Mouse (Mus musculus): ENCODE measurements around the gene Sigmar1.

Sigmar1 gene

DNA sequence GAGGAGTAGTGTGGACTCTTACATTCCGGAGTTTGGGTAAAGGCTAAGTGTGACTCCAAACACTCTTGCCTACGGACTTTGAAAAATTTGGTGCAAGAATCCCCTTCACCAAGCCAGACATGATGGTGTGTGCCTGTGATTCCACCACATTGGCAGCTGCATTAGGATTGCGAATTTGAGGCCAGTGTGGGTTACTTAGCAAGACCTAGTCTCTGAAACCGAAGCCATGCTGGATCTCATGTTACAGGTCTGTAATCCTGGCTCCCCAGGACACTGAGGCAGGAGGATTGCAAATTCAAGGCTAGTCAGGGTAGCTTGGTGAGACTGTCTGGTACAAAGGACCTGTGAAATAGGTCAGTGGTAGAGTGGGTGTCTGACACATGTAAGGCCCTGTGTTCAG, 2.7 kb upstream of the Sigmar1 start:
- in situ Hi-C loops (cut with MboI, MseI), result loop anchor here (10.0 to 25.0 kb wide), 3 partner anchors 156 to 506 kb away; partner anchors contain the start of gene Ccl21b (in 1 of the 2)

DNA sequence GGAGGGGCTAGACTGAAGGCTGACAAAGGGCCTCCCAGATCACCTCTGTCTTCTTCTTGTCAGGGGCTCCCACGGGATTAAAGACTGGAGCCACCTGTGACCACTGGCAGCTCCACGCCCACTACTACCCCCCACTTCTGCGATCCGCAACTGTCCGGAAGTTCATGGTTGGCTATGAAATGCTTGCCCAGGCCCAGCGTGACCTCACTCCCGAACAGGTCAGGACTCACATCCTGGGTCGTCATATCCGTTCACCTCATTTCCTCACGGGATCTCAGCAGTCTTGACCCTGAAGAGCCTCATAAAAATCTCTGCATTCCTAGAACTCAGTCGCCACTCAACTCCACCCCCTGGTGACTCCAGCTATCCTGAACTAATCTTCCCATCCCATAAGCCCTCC, 2.1 kb upstream of the Sigmar1 start:
- in situ Hi-C loops (cut with MboI, MseI), result loop anchor here (10.0 to 25.0 kb wide), 3 partner anchors 157 to 507 kb away; partner anchors contain the start of gene Ccl21b (in 1 of the 2)

DNA sequence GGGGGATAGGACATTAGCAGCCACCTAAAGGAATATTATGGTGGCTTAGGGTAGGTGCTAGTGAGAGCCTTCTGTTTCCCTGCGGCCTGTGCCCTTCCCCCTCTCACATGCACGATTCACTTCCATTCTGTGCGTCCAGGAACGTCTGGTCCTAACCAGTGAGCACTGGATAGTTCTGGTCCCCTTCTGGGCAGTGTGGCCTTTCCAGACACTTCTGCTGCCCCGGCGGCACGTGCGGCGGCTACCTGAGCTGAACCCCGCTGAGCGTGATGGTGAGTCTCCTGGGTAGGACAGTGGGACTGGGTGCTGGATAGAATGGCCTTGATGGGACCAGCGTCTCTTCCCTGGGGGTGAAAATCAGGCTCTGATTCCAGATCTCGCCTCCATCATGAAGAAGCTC, 1.4 kb upstream of the Sigmar1 start:
- in situ Hi-C loops (cut with MboI, MseI), result loop anchor here (10.0 to 25.0 kb wide), 3 partner anchors 157 to 507 kb away; partner anchors contain the start of gene Ccl21b (in 1 of the 2)

DNA sequence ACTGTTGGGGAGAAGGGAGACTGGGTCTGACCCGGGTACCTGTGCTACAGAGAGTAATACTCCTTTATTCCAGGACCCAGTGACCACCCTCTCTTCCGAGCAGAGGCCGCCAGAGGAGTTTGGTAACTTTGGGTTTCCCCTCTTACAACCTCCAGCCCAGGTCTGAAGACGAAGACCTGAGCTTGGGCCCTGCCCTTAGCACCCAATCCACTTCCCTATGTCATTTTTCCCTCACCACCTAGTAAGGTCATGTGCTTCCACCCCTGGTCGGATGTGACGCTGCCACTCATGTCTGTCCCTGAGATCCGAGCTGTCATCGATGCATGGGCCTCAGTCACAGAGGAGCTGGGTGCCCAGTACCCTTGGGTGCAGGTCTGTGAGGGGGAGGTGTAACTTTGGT, 483 bp upstream of the Sigmar1 start:
- in situ Hi-C loops (cut with MboI, MseI), result loop anchor here (10.0 to 25.0 kb wide), 3 partner anchors 158 to 508 kb away; partner anchors contain the start of gene Ccl21b (in 1 of the 2)

DNA sequence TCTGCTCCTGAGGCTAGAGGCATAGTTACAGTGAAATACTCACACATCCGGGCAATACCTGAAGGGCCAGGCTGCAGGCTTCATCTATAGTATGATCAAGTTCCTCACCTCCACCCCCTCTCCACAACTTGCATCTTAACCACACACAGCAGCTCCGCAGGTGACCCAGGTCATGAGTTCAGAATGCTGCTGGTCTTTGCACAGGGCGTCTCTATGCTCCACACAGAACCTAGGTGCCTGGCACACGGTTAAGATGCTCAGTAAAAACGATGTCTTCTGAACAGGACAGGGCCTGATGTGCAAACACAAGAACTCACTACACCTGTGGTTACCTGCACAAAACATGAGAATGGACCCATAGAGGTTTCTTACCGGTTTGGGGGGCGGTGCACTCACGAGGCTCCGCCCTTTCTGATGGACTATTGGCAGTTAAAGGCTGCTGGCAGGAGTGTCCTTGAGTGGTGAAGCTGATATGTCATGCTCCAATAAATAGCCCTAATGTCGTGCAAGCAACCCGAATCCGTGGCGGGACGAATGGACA, 1.1 kb downstream of the Sigmar1 start, which contains the start of gene Galt:
Galt (plus strand) TSS at position 432 of the 541 bp plus-strand sequence.
- in situ Hi-C loops (cut with MboI, MseI), result loop anchor here (10.0 to 25.0 kb wide), 3 partner anchors 160 to 510 kb away; partner anchors contain the start of gene Ccl21b (in 1 of the 2)

DNA sequence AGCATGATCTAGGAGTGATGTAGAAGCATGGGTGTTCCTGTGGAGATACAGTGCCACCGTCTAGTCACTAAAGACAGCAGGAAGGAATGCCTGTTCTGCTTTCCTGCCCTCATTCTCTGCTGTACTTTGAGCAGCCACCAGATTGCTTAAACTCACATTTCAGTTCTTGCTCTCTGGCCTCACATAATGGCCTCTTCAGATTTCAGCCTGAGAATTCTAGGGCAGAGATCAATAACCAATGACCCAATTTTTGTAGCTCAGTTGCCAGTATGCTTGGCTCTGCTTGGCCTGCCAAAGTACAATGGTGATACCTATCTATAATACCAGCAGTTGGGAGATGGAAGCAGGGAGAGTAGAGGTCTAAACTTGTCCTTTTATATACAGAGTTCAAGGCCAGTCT, 10.9 kb downstream of the Sigmar1 start:
- in situ Hi-C loops (cut with MboI, MseI), result loop anchor here in 1 of 2 experiments (10.0 kb wide), 1 partner anchor 770 kb away; the partner anchor contains the start of gene Nfx1

DNA sequence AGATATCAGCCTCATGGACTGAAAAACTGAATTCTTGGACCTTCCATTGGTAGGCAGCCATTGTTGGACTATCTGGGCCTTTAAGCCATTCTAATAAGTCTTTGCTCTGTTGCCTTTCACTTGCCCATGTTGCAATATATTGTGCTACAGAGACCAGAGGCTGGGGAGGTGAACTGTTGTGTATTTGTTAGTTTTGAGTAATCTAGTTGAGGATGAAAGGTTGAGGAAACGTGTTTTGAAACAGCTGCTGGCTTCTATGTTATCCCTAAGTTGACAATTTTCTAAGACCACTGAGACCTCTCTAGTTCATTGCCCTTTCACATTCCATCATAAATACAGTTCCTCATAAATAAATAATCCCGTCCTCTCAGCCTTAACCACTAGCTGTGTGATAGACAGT, 11.8 kb downstream of the Sigmar1 start:
- in situ Hi-C loops (cut with MboI, MseI), result loop anchor here in 1 of 2 experiments (10.0 kb wide), 1 partner anchor 769 kb away; the partner anchor contains the start of gene Nfx1

DNA sequence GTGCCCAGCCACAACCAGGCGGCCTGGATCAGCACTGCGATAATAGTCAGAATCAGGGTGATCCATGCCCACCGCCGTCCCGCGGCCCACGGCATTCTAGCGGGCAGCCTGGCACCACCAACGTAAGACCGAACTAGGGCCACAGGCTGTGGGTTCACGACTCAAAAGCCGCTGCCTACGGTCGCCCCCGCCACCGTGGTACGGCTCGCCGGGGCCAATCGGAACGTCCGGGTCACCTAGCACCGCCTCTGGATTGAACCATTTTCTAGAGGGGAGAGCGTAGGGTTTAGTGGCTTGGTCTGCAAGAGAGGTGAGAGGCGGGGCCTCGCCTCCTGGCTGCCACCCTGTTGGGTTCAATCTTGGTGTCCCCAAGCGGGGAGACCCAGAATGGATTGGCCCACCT, 14.8 kb downstream of the Sigmar1 start:
- in situ Hi-C loops (cut with MboI, MseI), result loop anchor here in 1 of 2 experiments (10.0 kb wide), 1 partner anchor 766 kb away; the partner anchor contains the start of gene Nfx1

DNA sequence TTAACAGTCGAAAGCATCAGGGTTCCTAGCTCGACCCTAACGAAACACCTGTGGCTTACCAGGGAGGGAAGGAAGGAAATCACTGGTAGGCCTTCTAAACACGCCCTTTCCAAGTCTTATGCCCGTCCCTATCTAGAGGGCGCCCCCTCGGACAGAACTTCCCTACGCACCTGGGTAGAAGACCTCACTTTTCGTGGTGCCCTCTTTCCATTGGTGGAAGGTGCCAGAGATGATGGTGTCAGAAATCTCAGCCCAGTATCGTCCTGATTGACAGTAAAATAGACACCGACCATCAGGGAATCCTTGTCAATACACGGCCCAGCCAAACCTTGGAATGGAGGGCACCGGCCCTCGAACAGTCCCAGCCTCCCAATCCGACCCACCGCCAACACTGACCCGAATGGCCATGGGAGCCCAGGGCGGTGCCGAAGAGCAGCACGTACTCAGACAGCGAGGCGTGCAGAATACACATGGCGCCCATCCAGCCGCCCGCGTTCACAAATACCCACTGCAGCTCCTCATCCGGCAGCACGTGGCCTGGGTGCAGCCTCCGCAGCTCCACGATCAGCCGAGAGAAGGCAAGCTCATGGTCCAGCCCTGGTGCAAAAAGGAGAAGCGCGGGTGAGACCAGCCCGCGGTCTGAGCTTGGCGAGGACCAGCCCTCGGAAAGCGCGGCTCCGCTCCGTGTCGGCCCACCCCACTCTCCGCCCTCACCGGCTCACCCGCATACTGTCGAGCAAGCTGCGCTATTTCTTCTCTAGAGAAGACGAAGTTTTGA, 15.4 kb downstream of the Sigmar1 start:
- in situ Hi-C loops (cut with MboI, MseI), result loop anchor here in 1 of 2 experiments (10.0 kb wide), 1 partner anchor 766 kb away; the partner anchor contains the start of gene Nfx1

DNA sequence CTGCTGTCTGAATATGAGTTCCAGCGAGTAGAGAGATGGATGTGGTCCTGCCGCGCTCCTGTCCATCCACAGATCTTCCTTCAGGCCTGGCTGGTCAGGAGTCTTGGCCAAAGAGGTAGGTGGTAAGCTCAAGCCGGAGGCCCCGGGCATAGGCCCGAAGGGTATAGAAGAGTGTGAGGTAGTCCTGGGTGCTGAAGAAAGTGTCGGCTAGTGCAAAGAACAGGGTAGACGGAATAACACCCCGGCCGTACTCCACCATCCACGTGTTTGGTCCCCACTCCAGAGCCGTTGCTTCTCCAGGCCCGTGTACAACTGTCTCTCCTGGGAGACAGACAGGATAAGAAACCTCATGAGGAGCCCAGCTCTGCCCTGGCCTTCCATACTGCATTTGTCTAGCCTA, 16.7 kb downstream of the Sigmar1 start:
- in situ Hi-C loops (cut with MboI, MseI), result loop anchor here in 1 of 2 experiments (10.0 kb wide), 1 partner anchor 1296 kb away; the partner anchor contains the start of gene Stoml2

DNA sequence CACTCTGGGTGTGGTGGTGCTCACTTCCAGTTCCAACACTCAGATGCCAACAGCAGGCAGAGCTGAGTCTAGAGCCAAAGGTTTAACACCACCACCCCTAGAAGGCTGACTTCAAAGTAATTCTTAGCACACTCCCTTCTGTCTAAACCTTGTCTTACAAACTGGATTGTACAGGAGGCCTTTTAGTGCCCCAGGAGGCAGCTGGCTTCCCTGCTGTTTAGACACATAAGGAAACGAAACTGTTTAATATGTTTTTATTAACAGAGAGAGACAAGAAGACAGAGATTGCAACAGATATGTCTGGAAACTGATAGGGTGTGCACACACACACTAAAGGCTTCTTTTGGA, 17.7 kb downstream of the Sigmar1 start:
- in situ Hi-C loops (cut with MboI, MseI), result loop anchor here in 1 of 2 experiments (10.0 kb wide), 1 partner anchor 1297 kb away; the partner anchor contains the start of gene Stoml2

DNA sequence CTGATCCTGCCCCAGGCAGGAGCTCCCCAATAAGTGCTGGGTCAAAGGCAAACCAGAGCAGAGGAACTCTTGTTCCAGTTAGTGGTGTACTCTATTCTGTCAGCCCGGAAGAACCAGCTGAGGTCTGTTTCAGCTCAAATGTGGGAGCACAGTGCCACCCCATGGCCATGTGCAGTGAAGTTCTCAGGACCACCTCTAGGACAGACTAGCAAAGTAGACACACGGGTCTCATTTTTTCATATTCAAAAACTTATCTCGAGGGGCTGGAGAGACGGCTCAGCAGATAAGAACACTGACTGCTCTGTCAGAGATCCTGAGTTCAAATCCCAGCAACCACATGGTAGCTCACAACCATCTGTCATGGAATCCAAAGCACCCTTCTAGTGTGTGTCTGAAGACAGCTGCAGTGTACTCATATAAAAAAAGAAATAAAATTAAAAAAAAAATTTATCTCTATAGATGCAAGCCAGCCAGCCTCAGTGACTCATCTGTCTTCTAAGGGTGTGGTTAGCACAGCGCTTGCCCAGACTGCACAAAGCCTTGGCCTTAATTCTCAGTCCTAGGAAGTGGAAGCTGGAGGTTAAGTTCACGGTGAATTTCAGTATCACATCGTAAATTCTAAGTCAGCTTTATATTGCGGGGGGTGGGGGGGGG, 18.2 kb downstream of the Sigmar1 start:
- in situ Hi-C loops (cut with MboI, MseI), result loop anchor here in 1 of 2 experiments (10.0 kb wide), 1 partner anchor 1297 kb away; the partner anchor contains the start of gene Stoml2

DNA sequence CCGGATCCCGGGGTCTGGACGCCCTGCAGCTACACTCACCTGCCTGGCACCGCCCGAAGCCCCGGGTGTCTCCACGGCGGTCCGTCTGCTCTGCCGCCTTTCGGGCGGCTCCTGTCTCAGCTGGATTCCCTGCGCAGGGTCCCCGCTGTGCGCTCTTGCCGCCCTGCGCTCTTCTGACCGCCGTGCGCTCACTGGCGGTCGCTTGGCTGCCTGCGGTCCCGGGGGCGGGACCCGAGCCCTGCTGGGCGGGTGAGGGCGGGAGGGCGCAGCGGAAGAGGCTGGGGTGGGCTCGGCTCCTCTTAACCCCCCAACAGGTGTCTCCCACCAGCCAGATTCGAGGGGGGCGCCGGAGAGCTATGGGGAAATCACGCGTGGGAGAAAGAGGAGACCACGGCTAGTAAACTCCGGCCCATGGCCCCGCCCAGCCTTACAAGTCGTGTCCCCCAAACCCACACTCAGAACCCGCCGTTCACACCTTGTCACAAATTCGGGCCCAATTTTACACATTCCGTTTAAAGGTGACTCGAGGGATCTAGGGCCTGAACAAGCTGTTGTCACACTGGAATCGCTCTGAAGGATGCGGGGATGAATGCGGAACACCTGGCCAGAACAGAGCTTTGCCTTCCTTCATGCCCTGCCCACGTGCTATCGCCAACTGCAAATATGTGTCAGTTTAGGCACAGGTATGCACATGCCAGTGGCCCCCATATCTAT, 24.7 kb downstream of the Sigmar1 start, which contains the start of gene Arid3c:
Arid3c (minus strand) TSS at position 91 of the 714 bp plus-strand sequence.
- in situ Hi-C loops (cut with MboI, MseI), result loop anchor here in 1 of 2 experiments (10.0 kb wide), 1 partner anchor 1304 kb away; the partner anchor contains the start of gene Stoml2

DNA sequence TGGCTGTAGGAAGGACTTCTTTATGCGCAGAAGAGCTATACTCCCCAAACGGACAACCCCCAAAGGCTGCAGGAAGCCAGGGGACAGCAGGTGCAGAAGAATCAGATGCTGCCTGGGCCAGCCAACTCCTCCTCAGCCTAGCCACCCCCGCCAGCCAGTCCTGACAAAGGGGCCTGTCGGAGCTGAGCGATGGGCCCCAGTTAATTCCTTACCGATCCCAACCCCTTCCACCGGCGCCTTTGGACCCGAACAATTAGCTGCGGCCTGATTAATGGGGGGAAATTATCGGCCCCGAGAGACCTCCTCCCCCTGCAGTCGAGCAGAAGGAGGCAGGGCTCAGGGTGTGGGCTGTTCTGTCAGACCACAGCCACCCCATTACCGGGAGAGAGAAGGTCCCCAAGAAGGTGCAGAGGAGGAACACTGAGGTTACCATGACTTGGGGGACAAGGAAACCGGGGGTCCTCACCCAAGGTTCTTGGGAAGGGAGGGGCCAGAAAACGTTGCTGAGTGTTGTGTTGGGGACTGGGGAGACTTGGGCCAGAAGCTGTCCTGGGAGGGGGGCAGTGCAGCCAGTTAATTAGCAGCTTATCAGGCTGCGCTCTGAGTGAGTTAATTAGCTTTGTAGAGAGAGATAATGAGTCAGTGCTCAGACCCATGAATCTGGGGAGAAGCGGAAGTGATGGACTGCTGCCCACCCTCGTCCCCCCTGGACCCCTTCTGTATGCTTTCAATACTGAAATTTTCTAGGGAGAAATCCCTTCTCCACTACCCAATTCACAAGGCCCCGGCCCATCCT, 28.9 kb downstream of the Sigmar1 start:
- in situ Hi-C loops (cut with MboI, MseI), result loop anchor here in 1 of 2 experiments (10.0 kb wide), 1 partner anchor 1718 kb away; the partner anchor contains the start of gene Tesk1

DNA sequence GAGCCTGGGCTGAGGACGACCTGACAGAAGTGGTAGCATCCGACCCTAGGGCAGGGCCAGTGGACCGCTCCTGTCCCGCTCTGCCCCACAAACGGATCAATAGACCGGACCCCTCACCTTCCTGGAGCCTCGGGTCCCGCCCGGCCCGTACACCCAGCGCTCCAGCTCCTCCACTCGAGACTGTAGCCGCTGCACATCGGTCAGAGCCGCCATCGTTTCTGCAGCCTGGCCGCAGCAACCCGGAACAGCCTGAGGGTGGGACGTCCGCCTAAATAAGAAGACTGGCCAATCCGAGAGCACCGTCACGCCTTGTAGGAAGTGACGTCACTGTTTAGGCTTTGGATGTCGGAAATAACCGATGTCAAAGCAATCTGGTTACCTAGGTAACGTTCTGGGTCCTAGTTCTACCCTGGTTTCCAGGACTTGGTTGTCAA, 33.0 kb downstream of the Sigmar1 start, which contains the start of gene Dctn3:
Dctn3 (minus strand) TSS at position 253 of the 434 bp plus-strand sequence.
- in situ Hi-C loops (cut with MboI, MseI), result loop anchor here (10.0 to 25.0 kb wide), 4 partner anchors 1011 to 1722 kb away; partner anchors contain the start of genes Aptx (in 2 of the 2), Dnaja1 (in 2 of the 2), Tesk1 (in 2 of the 2) and Fam166b (in 1 of the 2)

DNA sequence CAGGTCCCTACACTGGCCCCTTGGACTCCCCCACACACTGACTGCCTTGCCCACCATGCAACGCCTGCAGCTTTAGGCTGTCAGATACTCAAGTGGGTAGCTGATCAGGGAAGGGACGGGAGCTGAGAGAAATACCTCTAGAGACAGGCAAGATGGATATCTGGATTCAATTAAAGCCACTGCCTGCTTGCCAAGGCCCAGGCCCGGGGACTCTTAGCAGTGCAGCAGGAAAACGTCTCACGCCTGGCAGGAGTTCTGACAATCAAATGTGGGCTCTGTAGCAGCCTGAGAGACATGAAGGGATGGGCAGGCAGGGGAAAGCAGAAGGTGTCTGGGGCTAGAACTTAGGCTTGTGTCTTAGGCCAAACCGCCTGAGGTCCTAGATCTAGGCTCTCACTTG, 39.1 kb downstream of the Sigmar1 start:
- in situ Hi-C loops (cut with MboI, MseI), result loop anchor here (10.0 to 25.0 kb wide), 4 partner anchors 862 to 1720 kb away; partner anchors contain the start of genes Aptx (in 2 of the 2), Dnaja1 (in 2 of the 2), B4galt1 (in 1 of the 2) and Fam166b (in 1 of the 2)

DNA sequence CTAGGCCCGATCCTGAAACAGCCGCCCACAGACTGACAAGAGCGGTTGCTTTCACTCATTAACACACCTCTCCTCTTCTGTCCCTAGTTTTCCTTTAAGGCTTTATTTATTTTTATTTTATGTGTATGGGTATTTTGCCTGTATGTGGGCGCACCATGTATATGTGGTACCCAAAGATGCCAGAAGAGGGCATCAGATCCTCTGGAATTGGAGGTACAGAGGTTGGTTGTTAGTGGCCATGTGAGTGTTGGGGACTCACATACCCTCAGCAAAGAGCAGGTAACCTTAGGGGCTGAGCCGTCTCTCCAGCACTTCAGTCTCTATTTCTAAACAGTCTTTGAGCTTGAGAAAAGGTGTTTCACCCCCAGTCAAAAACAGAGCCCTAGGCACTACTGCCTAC, 40.4 kb downstream of the Sigmar1 start:
- in situ Hi-C loops (cut with MboI, MseI), result loop anchor here (10.0 to 25.0 kb wide), 4 partner anchors 861 to 1722 kb away; partner anchors contain the start of genes Aptx (in 2 of the 2), Dnaja1 (in 2 of the 2), B4galt1 (in 1 of the 2) and Fam166b (in 1 of the 2)

DNA sequence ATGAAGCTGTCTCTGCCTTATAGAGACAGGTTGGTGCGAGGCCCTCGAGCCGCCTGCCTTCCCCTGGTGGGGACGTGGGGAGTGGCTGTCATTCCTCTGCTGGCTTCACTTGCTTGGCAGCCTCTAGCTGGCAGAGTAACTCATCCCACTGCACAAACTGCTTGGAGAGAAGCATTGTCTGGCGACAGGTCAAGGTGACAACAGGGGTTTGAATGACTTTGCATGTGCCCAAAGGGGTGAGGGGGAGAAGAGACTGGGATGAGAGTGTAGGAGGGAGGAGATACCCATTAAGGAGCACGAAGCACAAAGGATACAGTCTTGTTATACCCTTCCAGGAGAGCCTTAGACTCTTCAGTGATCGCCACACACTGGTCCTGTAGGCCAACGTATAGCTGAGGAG, 40.9 kb downstream of the Sigmar1 start:
- in situ Hi-C loops (cut with MboI, MseI), result loop anchor here (10.0 to 25.0 kb wide), 4 partner anchors 860 to 1722 kb away; partner anchors contain the start of genes Aptx (in 2 of the 2), Dnaja1 (in 2 of the 2), B4galt1 (in 1 of the 2) and Fam166b (in 1 of the 2)
